Mouse (Mus musculus): ENCODE measurements around the gene Mta1. TPM values are rescaled to one million over a fixed set of nuclear protein-coding genes. Genes with fewer than 3 reads are reported as not detected.

Gene Mta1
- polyA plus RNA-seq (2016; fragmentation: Nextera tagmentation; extraction: Ambion mirVana) = 18.5 and 20.4 TPM in 2 replicates

DNA sequence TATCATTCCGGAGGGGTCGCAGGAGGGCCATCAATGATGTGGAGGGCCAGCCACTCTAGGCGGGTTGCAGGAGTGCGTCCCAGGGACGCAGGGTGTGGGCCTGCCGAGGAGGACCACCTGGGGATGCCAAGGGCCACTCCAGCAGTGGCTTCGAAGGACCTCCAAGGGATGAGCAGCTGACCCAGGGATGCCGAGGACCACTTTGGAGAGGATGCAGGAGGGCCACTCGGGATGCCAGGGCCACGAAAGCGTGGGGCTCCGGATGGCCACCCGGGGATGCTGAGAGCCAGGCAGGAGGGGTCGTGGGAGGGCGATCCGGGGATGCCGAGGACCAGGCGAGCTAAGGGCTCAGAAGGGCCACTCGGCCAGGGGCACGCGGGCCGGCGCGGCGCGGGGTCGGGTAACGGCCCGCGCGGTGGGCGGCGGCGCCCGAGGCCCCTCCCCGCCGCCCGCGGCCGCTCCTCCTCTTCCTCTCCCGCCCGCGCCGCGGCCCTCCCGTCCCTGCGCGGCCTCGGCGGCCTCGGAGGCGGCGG lies at the start of gene Mta1:
Gene Mta1 (plus strand): TSS at position 530 of the 533 bp plus-strand sequence.
- Histone ChIP-seq H3K4me2 (replicated peaks) (peak within 1 kb of the TSS; percentile 95), H3K9me3 (no peaks in the 10 kb centered on the region), H3K9ac (peak within 1 kb of the TSS; percentile 100), H3K4me1 (peaks cover 28% of the 10 kb centered on the region), H3K27me3 (no peaks in the 10 kb centered on the region), H3K36me3 (0 out of 2 replicates have a peak, but pooled peaks cover 11% of the 10 kb centered on the region), H3K4me3 (peak within 1 kb of the TSS; percentile 100), H3K27ac (peak within 1 kb of the TSS; percentile 88)
- peak; percentile 38; the same call in 1 of the 2 replicates for ATAC-seq (ENCODE audit: insufficient number of reproducible peaks, insufficient read depth, low FRiP score, low TSS enrichment)
- WGBS = 1% methylated on average over 42 of the region's 53 CpGs

DNA sequence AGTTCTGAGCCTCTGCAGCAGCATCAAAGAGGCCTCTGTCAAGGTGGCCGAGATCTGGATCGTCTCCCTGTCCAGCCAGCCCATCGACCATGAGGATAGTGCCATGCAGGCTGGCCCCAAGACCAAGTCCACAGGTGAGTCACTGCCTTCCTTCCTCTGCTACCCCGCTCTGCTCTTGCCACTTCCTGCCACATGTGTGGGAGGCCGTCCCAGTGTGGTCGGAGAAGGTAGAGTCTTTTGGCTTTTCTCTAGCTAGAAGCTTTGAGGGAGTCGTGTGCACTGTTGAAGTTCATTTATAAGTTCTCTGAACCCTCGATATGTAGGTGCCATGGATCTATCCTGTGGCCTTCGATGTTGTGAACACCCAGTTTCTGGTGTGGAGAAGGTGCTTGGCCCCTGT lies 48.2 kb upstream of the Mta1 start:
- Histone ChIP-seq H3K36me3 (peaks cover 78% of the 10 kb centered on the region), H3K27me3 (no peaks in the 10 kb centered on the region), H3K4me2 (replicated peaks) (no peak overlapping the region), H3K9me3 (no peaks in the 10 kb centered on the region), H3K4me1 (peaks cover 17% of the 10 kb centered on the region), H3K4me3 (no peak overlapping the region), H3K9ac (no peak overlapping the region), H3K27ac (no peak overlapping the region)
- ATAC-seq (ENCODE audit: insufficient number of reproducible peaks, insufficient read depth, low FRiP score, low TSS enrichment) = no peak
- 91% methylated on average over 9 of the region's 9 CpGs for WGBS

DNA sequence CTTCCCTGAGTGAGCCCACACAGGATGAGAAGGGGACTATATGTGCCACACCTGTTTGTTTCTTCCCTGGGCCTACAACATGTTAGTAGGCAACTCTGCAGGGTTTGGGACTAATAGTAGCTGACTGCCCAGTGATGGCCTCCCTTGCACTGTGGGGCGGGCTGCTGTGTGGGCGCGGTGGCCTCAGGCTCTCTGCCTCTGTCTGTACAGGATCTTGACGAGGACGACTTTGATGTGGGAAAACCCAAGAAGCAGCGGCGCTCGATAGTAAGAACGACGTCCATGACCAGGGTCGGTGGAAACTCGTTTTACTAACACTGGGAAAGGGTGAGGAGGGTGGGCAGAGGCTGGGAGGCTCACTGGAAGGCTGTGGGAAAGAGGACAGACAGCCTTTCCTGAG lies 47.4 kb upstream of the Mta1 start:
- ATAC-seq (ENCODE audit: insufficient number of reproducible peaks, insufficient read depth, low FRiP score, low TSS enrichment) = no peak
- H3K36me3 ChIP-seq = peaks cover 75% of the 10 kb centered on the region
- H3K9ac ChIP-seq = no peak overlapping the region
- 69% methylated on average over 12 of the region's 12 CpGs for WGBS
- no peaks in the 10 kb centered on the region for H3K27me3 ChIP-seq
- peaks cover 17% of the 10 kb centered on the region for H3K4me1 ChIP-seq
- H3K4me3 ChIP-seq = no peak overlapping the region
- no peaks in the 10 kb centered on the region for H3K9me3 ChIP-seq
- H3K27ac ChIP-seq = peak overlapping the region; percentile 19; the same call in 1 of the 2 replicates
- H3K4me2 ChIP-seq (replicated peaks) = no peak overlapping the region

DNA sequence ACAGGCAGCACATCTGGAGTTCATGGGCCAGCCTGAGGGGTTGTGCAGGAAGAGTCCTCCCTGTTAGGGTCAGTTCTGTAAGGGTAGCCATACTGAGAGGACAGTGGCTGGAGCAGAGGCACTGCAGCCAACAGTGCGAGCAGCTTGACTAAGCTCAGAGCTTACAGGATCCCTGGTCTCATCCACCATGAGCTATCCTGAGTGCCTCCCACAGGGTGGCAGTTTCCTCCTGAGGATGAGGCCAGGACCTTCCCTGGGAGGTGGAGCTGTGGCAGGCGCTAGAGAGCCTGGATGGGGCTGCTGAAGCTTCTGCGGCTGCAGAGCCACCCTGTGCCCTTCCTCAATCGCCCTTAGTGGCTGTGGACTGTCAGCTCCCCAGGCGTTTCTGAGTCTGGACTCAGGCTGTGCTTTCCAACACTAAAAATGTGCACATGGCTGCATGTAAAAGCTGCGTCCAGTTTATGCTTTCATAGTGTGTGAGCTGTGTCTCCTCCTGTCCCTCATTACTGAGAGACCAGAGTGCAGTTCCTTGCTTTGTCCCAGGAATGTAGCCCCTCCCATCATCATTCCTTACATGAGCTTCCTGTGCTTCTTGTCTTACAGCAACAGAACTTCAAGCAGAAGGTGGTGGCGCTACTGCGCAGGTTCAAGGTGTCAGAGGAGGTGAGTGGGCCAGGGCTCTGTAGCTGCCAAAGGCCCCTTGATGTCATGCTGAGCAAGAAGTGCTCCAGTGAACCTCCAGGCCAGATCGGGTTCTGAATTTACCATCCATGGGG lies 46.3 kb upstream of the Mta1 start:
- Histone ChIP-seq H3K4me1 (peaks cover 17% of the 10 kb centered on the region), H3K27ac (peak overlapping the region; percentile 75), H3K4me3 (no peak overlapping the region), H3K9me3 (no peaks in the 10 kb centered on the region), H3K36me3 (peaks cover 78% of the 10 kb centered on the region), H3K9ac (peak overlapping the region; percentile 43), H3K27me3 (no peaks in the 10 kb centered on the region), H3K4me2 (replicated peaks) (0 out of 2 replicates have a peak overlapping the region, but pooled peaks have one; percentile 10)
- 33% methylated on average over 9 of the region's 9 CpGs for WGBS
- peak; percentile 45 for ATAC-seq (ENCODE audit: insufficient number of reproducible peaks, insufficient read depth, low FRiP score, low TSS enrichment)

DNA sequence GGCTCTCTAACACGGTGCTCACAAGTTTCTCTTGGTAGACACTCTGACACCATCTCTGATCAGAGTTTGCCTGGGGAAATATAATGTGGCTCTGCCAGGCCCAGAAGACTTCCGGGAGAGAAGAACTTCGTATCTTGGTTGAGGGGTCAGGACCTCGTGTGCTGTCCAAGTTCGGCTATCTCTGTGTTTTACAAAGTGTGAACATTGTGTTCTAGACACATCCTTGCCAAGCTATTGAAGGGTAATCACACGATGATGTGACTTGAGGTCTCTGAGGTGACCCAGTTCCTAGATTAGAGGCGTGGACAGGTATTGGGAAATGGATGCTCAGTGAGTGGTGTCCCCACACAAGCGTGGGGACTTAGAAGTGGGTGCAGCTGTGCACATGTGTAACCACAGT lies 42.0 kb upstream of the Mta1 start:
- H3K9ac ChIP-seq = no peak overlapping the region
- 88% methylated on average over 8 of the region's 8 CpGs for WGBS
- H3K4me2 ChIP-seq (replicated peaks) = no peak overlapping the region
- no peaks in the 10 kb centered on the region for H3K9me3 ChIP-seq
- no peak for ATAC-seq (ENCODE audit: insufficient number of reproducible peaks, insufficient read depth, low FRiP score, low TSS enrichment)
- H3K4me3 ChIP-seq = no peak overlapping the region
- no peaks in the 10 kb centered on the region for H3K27me3 ChIP-seq
- H3K36me3 ChIP-seq = peaks cover 86% of the 10 kb centered on the region
- H3K4me1 ChIP-seq = peaks cover 11% of the 10 kb centered on the region
- no peak overlapping the region for H3K27ac ChIP-seq

DNA sequence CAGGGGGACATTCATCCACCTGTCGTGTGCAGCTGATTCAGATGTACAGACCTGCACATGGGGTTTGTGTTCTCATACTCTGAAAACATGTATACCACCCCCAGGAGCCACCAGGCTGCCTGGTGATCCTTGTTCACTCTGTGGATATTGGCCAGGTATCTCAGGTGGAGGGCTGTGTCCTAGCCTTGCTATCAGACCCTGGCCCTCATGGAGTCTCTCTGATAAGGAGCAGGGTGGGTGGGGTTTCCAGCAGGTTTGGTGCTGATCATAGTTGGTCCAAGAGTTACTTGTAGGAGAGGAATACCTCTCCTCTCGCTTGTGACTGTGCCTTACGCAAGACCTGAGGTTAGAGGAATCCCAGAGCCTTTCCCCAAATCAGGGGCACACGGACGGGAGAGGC lies 37.9 kb upstream of the Mta1 start:
- Histone ChIP-seq H3K4me1 (no peaks in the 10 kb centered on the region), H3K9ac (no peak overlapping the region), H3K9me3 (no peaks in the 10 kb centered on the region), H3K27me3 (no peaks in the 10 kb centered on the region), H3K27ac (no peak overlapping the region), H3K36me3 (peaks cover 85% of the 10 kb centered on the region), H3K4me3 (no peak overlapping the region), H3K4me2 (replicated peaks) (no peak overlapping the region)
- ATAC-seq (ENCODE audit: insufficient number of reproducible peaks, insufficient read depth, low FRiP score, low TSS enrichment) = no peak
- 89% methylated on average over 5 of the region's 5 CpGs for WGBS

DNA sequence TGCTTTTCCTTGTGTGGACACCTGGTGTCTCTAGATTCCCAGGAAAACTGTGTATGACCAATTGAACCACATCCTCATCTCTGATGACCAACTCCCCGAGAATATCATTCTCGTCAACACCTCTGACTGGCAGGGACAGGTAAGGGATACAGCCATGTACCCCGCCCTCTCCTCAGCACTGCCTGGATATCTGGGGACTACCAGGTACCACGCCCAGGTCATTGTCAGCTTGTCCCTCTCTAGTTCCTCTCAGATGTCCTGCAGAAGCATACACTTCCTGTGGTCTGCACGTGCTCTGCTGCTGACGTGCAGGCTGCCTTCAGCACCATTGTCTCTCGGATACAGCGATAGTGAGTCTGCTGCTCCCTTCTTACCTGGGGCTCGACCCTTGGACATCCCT lies 36.5 kb upstream of the Mta1 start:
- no peaks in the 10 kb centered on the region for H3K27me3 ChIP-seq
- H3K27ac ChIP-seq = no peak overlapping the region
- ATAC-seq (ENCODE audit: insufficient number of reproducible peaks, insufficient read depth, low FRiP score, low TSS enrichment) = no peak
- 86% methylated on average over 9 of the region's 9 CpGs for WGBS
- peaks cover 85% of the 10 kb centered on the region for H3K36me3 ChIP-seq
- H3K9me3 ChIP-seq = no peaks in the 10 kb centered on the region
- H3K4me2 ChIP-seq (replicated peaks) = no peak overlapping the region
- no peak overlapping the region for H3K4me3 ChIP-seq
- H3K9ac ChIP-seq = no peak overlapping the region
- no peaks in the 10 kb centered on the region for H3K4me1 ChIP-seq

DNA sequence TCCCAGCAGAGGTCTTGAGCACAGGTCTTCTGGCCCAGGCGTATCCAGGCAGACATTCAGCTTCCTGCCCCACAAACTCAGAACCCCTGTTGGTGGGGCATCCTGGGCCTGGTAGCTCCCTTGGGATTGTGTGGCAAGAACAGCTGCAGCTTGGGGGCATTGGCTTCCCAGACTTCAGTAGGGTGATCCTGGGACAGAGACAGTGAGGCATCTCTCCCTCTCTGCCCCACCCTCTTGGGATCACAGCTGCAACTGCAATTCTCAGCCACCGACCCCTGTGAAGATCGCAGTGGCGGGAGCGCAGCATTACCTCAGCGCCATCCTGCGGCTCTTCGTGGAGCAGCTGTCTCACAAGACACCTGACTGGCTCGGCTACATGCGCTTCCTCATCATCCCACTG lies 35.9 kb upstream of the Mta1 start:
- ATAC-seq (ENCODE audit: insufficient number of reproducible peaks, insufficient read depth, low FRiP score, low TSS enrichment) = no peak
- Histone ChIP-seq H3K36me3 (peaks cover 81% of the 10 kb centered on the region), H3K4me1 (no peaks in the 10 kb centered on the region), H3K4me2 (replicated peaks) (no peak overlapping the region), H3K9ac (no peak overlapping the region), H3K9me3 (no peaks in the 10 kb centered on the region), H3K27me3 (no peaks in the 10 kb centered on the region), H3K4me3 (no peak overlapping the region), H3K27ac (no peak overlapping the region)
- WGBS = 77% methylated on average over 10 of the region's 10 CpGs

DNA sequence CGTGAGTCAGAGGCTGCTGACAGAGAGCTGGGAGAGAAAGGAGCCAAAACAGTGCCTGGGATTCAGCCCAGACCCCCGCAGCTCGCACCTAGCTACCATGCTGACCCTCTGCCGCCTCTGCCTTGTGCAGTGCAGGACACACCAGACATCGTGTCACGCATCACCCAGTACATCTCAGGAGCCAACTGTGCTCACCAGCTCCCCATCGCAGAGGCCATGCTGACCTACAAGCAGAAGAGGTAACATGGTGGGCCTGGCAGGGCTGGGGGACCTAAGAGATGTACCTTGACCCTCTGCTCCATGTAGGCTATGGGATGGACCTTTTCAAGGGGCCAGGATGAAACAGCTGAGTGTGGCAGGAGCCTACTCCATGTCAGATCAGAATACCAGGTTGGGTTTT lies 34.4 kb upstream of the Mta1 start:
- no peak for ATAC-seq (ENCODE audit: insufficient number of reproducible peaks, insufficient read depth, low FRiP score, low TSS enrichment)
- Histone ChIP-seq H3K4me2 (replicated peaks) (no peak overlapping the region), H3K27ac (no peak overlapping the region), H3K9me3 (no peaks in the 10 kb centered on the region), H3K4me3 (no peak overlapping the region), H3K27me3 (no peaks in the 10 kb centered on the region), H3K9ac (no peak overlapping the region), H3K36me3 (peaks cover 70% of the 10 kb centered on the region), H3K4me1 (no peaks in the 10 kb centered on the region)
- 92% methylated on average over 7 of the region's 7 CpGs for WGBS

DNA sequence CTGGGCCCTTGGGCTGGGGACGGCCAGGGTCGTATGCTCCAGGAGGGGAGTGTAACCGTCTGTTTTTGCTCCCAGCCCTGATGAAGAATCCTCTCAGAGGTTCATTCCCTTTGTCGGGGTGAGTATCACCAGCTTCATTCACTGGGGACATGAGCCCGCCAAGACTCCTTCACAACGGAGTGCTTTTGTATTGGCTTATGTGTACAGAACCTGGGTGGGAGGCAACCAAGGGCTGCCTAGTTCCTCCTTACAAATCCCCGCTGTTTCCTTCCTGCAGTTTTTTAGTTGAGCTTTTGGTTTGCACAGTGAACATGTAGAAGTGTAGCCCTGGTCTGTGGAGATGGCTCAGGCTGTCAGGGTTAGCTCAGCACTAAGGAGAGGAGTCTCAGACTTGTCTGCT lies 30.1 kb upstream of the Mta1 start:
- Histone ChIP-seq H3K4me1 (no peaks in the 10 kb centered on the region), H3K9ac (no peak overlapping the region), H3K4me3 (no peak overlapping the region), H3K4me2 (replicated peaks) (no peak overlapping the region), H3K27me3 (no peaks in the 10 kb centered on the region), H3K36me3 (peaks cover 60% of the 10 kb centered on the region), H3K27ac (no peak overlapping the region), H3K9me3 (no peaks in the 10 kb centered on the region)
- 89% methylated on average over 7 of the region's 7 CpGs for WGBS
- no peak for ATAC-seq (ENCODE audit: insufficient number of reproducible peaks, insufficient read depth, low FRiP score, low TSS enrichment)

DNA sequence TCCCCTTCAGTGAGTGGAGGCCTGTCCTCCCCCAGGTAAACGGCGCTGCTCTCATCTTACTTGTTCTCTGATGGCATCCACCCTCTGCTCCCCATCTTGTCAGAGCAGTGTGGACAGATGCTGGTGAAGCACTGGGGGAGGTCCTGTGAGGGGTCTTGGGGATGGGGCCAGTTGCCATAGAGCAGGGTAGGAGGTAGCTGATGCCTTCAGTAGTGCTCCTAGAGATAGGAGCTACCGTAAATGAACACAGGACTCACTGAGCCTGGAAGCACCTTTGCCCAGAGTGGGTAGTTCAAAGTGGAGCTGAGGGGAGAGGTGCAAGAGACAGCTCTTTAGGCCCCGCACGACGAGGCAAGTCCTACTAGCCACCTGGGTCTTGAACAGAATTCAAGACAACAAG lies 28.7 kb upstream of the Mta1 start:
- Histone ChIP-seq H3K9me3 (no peaks in the 10 kb centered on the region), H3K4me2 (replicated peaks) (no peak overlapping the region), H3K4me1 (peaks cover 10% of the 10 kb centered on the region), H3K27ac (no peak overlapping the region), H3K4me3 (no peak overlapping the region), H3K36me3 (peaks cover 49% of the 10 kb centered on the region), H3K27me3 (no peaks in the 10 kb centered on the region), H3K9ac (no peak overlapping the region)
- no peak for ATAC-seq (ENCODE audit: insufficient number of reproducible peaks, insufficient read depth, low FRiP score, low TSS enrichment)
- WGBS = 96% methylated on average over 6 of the region's 6 CpGs

DNA sequence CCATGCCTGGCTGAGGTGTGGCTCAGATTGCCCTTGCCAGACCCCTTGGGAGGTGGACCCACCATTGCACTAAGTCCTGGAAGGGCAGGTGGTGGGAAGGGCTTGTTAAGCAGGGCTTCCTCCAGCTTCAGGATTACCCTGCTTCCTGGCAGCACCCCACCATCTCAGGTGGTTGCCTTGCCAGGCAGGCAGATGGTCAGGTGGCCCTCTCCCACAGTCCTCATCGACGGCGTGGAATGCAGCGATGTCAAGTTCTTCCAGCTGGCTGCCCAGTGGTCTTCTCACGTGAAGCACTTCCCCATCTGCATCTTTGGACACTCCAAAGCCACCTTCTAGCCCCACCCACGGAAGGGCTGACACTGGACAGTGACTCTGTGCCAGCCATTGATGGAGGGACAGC lies 26.8 kb upstream of the Mta1 start:
- no peak overlapping the region for H3K4me2 ChIP-seq (replicated peaks)
- peaks cover 38% of the 10 kb centered on the region for H3K36me3 ChIP-seq
- no peak overlapping the region for H3K9ac ChIP-seq
- no peaks in the 10 kb centered on the region for H3K9me3 ChIP-seq
- WGBS = 89% methylated on average over 6 of the region's 6 CpGs
- H3K27me3 ChIP-seq = no peaks in the 10 kb centered on the region
- no peak for ATAC-seq (ENCODE audit: insufficient number of reproducible peaks, insufficient read depth, low FRiP score, low TSS enrichment)
- no peak overlapping the region for H3K4me3 ChIP-seq
- no peak overlapping the region for H3K27ac ChIP-seq
- H3K4me1 ChIP-seq = peaks cover 21% of the 10 kb centered on the region

Measured in embryonic facial prominence, embryonic 12.5 days (tissue).